Mouse (Mus musculus): ENCODE data around the gene Nos3. TPM values are rescaled to one million over a fixed set of nuclear protein-coding genes. Genes with fewer than 3 reads are reported as not detected.

The Nos3 gene
- polyA plus RNA-seq (2016; fragmentation: Nextera tagmentation; extraction: Ambion mirVana): 7.6 and 8.1 TPM in 2 replicates

GRCm38 (mm10) chr5:24364508-24364907 is at the start of gene Nos3:
TSS of gene Nos3 (plus strand) at chr5:24364810.
- H3K36me3 ChIP-seq (replicated peaks): no peaks in the 10 kb centered on the region
- DNase-seq (ENCODE audit: extremely low spot score, low spot score): no peak
- peak within 1 kb of the TSS; percentile 69 for H3K27ac ChIP-seq
- peak within 1 kb of the TSS; percentile 21; the same call in 1 of the 2 replicates for H3K4me3 ChIP-seq
- WGBS: 39% methylated on average over 12 of the region's 12 CpGs
- no peaks in the 10 kb centered on the region for H3K27me3 ChIP-seq (ENCODE audit: poor library complexity, severe bottlenecking)
- no peaks in the 10 kb centered on the region for H3K9me3 ChIP-seq
- H3K4me1 ChIP-seq: peaks cover 17% of the 10 kb centered on the region

- Histone ChIP-seq H3K36me3 (replicated peaks) (peaks cover 25% of the 10 kb centered on the region), H3K27me3 (ENCODE audit: poor library complexity, severe bottlenecking) (peaks cover 29% of the 10 kb centered on the region), H3K9me3 (no peaks in the 10 kb centered on the region; the same call in 1 of the 2 replicates), H3K4me3 (peak overlapping the region; percentile 52), H3K4me1 (peaks cover 42% of the 10 kb centered on the region), H3K27ac (peak overlapping the region; percentile 95)
- WGBS: 9% methylated on average over 13 of the region's 13 CpGs
- DNase-seq (ENCODE audit: extremely low spot score, low spot score): peak; percentile 47
Observed at GRCm38 (mm10) chr5:24319776-24320466, 44.7 kb upstream of the Nos3 start.

- WGBS: 29% methylated on average over 6 of the region's 6 CpGs
- H3K27ac ChIP-seq: peak overlapping the region; percentile 95
- peaks cover 34% of the 10 kb centered on the region for H3K27me3 ChIP-seq (ENCODE audit: poor library complexity, severe bottlenecking)
- peak overlapping the region; percentile 52 for H3K4me3 ChIP-seq
- DNase-seq (ENCODE audit: extremely low spot score, low spot score): no peak
- H3K9me3 ChIP-seq: no peaks in the 10 kb centered on the region; the same call in 1 of the 2 replicates
- H3K4me1 ChIP-seq: peaks cover 47% of the 10 kb centered on the region
- peaks cover 30% of the 10 kb centered on the region for H3K36me3 ChIP-seq (replicated peaks)
Observed at GRCm38 (mm10) chr5:24320467-24320813, 44.2 kb upstream of the Nos3 start.

- Histone ChIP-seq H3K27me3 (ENCODE audit: poor library complexity, severe bottlenecking) (peaks cover 38% of the 10 kb centered on the region), H3K4me3 (peak overlapping the region; percentile 52), H3K27ac (peak overlapping the region; percentile 95), H3K9me3 (no peaks in the 10 kb centered on the region; the same call in 1 of the 2 replicates), H3K36me3 (replicated peaks) (peaks cover 35% of the 10 kb centered on the region), H3K4me1 (peaks cover 50% of the 10 kb centered on the region)
- DNase-seq (ENCODE audit: extremely low spot score, low spot score): no peak
- 38% methylated on average over 5 of the region's 5 CpGs for WGBS
Observed at GRCm38 (mm10) chr5:24320894-24321293, 43.7 kb upstream of the Nos3 start.

GRCm38 (mm10) chr5:24321711-24322682 is 42.6 kb upstream of the Nos3 start:
- Histone ChIP-seq H3K4me3 (peak overlapping the region; percentile 52), H3K27ac (peak overlapping the region; percentile 95)
- WGBS: 3% methylated on average over 22 of the region's 22 CpGs

GRCm38 (mm10) chr5:24325251-24325650 is 39.4 kb upstream of the Nos3 start:
- DNase-seq (ENCODE audit: extremely low spot score, low spot score): no peak
- Histone ChIP-seq H3K9me3 (no peaks in the 10 kb centered on the region; the same call in 1 of the 2 replicates), H3K4me1 (peaks cover 67% of the 10 kb centered on the region), H3K4me3 (no peak overlapping the region), H3K27ac (no peak overlapping the region), H3K36me3 (replicated peaks) (peaks cover 28% of the 10 kb centered on the region), H3K27me3 (ENCODE audit: poor library complexity, severe bottlenecking) (peaks cover 78% of the 10 kb centered on the region)
- WGBS: 42% methylated on average over 14 of the region's 14 CpGs

More at GRCm38 (mm10) chr5:24321711-24322682, 42.6 kb upstream of the Nos3 start:
- peaks cover 49% of the 10 kb centered on the region for H3K27me3 ChIP-seq (ENCODE audit: poor library complexity, severe bottlenecking)
- peaks cover 41% of the 10 kb centered on the region for H3K36me3 ChIP-seq (replicated peaks)
- peak; percentile 78 for DNase-seq (ENCODE audit: extremely low spot score, low spot score)
- peaks cover 50% of the 10 kb centered on the region for H3K4me1 ChIP-seq
- H3K9me3 ChIP-seq: no peaks in the 10 kb centered on the region; the same call in 1 of the 2 replicates

- Histone ChIP-seq H3K36me3 (replicated peaks) (peaks cover 32% of the 10 kb centered on the region), H3K4me1 (peaks cover 58% of the 10 kb centered on the region), H3K9me3 (no peaks in the 10 kb centered on the region; the same call in 1 of the 2 replicates), H3K4me3 (no peak overlapping the region), H3K27me3 (ENCODE audit: poor library complexity, severe bottlenecking) (peaks cover 82% of the 10 kb centered on the region), H3K27ac (no peak overlapping the region)
- WGBS: 92% methylated on average over 15 of the region's 15 CpGs
- no peak for DNase-seq (ENCODE audit: extremely low spot score, low spot score)
Observed at GRCm38 (mm10) chr5:24326166-24326841, 38.3 kb upstream of the Nos3 start.

GRCm38 (mm10) chr5:24326842-24327417 is 37.7 kb upstream of the Nos3 start:
- Histone ChIP-seq H3K27me3 (ENCODE audit: poor library complexity, severe bottlenecking) (peaks cover 83% of the 10 kb centered on the region), H3K4me1 (peaks cover 56% of the 10 kb centered on the region), H3K36me3 (replicated peaks) (peaks cover 38% of the 10 kb centered on the region), H3K9me3 (no peaks in the 10 kb centered on the region; the same call in 1 of the 2 replicates), H3K27ac (no peak overlapping the region), H3K4me3 (no peak overlapping the region)
- DNase-seq (ENCODE audit: extremely low spot score, low spot score): no peak
- WGBS: 84% methylated on average over 4 of the region's 4 CpGs

- DNase-seq (ENCODE audit: extremely low spot score, low spot score): no peak
- 80% methylated on average over 6 of the region's 6 CpGs for WGBS
- peak overlapping the region; percentile 86 for H3K27ac ChIP-seq
- peak overlapping the region; percentile 50 for H3K4me3 ChIP-seq
- H3K27me3 ChIP-seq (ENCODE audit: poor library complexity, severe bottlenecking): peaks cover 75% of the 10 kb centered on the region
- peaks cover 37% of the 10 kb centered on the region for H3K36me3 ChIP-seq (replicated peaks)
- H3K9me3 ChIP-seq: no peaks in the 10 kb centered on the region; the same call in 1 of the 2 replicates
- H3K4me1 ChIP-seq: peaks cover 42% of the 10 kb centered on the region
Observed at GRCm38 (mm10) chr5:24328813-24329211, 35.8 kb upstream of the Nos3 start.

GRCm38 (mm10) chr5:24329212-24329964 is 35.2 kb upstream of the Nos3 start:
- peak; percentile 41 for DNase-seq (ENCODE audit: extremely low spot score, low spot score)
- Histone ChIP-seq H3K36me3 (replicated peaks) (peaks cover 31% of the 10 kb centered on the region), H3K9me3 (no peaks in the 10 kb centered on the region; the same call in 1 of the 2 replicates), H3K27me3 (ENCODE audit: poor library complexity, severe bottlenecking) (peaks cover 69% of the 10 kb centered on the region), H3K4me1 (peaks cover 45% of the 10 kb centered on the region), H3K27ac (peak overlapping the region; percentile 86), H3K4me3 (peak overlapping the region; percentile 50)
- WGBS: 10% methylated on average over 27 of the region's 27 CpGs

GRCm38 (mm10) chr5:24329965-24330298 is 34.7 kb upstream of the Nos3 start:
- no peak for DNase-seq (ENCODE audit: extremely low spot score, low spot score)
- Histone ChIP-seq H3K9me3 (no peaks in the 10 kb centered on the region; the same call in 1 of the 2 replicates), H3K4me3 (peak overlapping the region; percentile 50), H3K27me3 (ENCODE audit: poor library complexity, severe bottlenecking) (peaks cover 64% of the 10 kb centered on the region), H3K27ac (peak overlapping the region; percentile 86), H3K4me1 (peaks cover 49% of the 10 kb centered on the region), H3K36me3 (replicated peaks) (peaks cover 26% of the 10 kb centered on the region)
- WGBS: 51% methylated on average over 5 of the region's 5 CpGs

Data from forebrain, embryonic 10.5 days (tissue).